Mouse (Mus musculus): Measurements from ENCODE around the gene Dera. TPM values are rescaled to one million over a fixed set of nuclear protein-coding genes. Genes with fewer than 3 reads are reported as not detected.
"Not testable (repeated sequence)": the region's sequence is repeated elsewhere in the genome, so short reads cannot be mapped to it uniquely, and the experiment has no call there.

Gene Dera
- polyA plus RNA-seq (2012; fragmentation: generic; extraction: Trizol) = 17.5 TPM

GRCm38 (mm10) chr6:137754056-137754856 is at the start of gene Dera:
Gene Dera, plus strand, starts transcription at chr6:137754546.
- TF ChIP-seq TCF12 (IDR thresholded peaks at IDR 0.05; ENCODE audit: insufficient read depth, poor library complexity, severe bottlenecking) = no peak
- TF ChIP-seq E2F4 (IDR thresholded peaks at IDR 0.05; ENCODE audit: insufficient read depth) = no peak
- TF ChIP-seq USF1 (IDR thresholded peaks at IDR 0.05; ENCODE audit: low read depth) = no peak
- TF ChIP-seq CEBPB (IDR thresholded peaks at IDR 0.05; ENCODE audit: insufficient read depth, poor library complexity, severe bottlenecking) = no peak
- peak; percentile 98 for TF ChIP-seq POLR2AphosphoS2 (IDR thresholded peaks at IDR 0.05; ENCODE audit: insufficient read length, low read depth)
- no peak for TF ChIP-seq REST (IDR thresholded peaks at IDR 0.05; ENCODE audit: insufficient read depth, insufficient read length)
- TF ChIP-seq MYOG (IDR thresholded peaks at IDR 0.05; ENCODE audit: control insufficient read depth in 1 of 3, insufficient read depth in 1 of 3, insufficient read length in 2 of 3, low read depth in 2 of 3) = no peak
- TF ChIP-seq SRF (IDR thresholded peaks at IDR 0.05; ENCODE audit: control insufficient read depth, insufficient read length, low read depth) = no peak
- no peak for TF ChIP-seq TCF3 (IDR thresholded peaks at IDR 0.05; ENCODE audit: insufficient read length, low read depth)
- TF ChIP-seq MYOD1 (IDR thresholded peaks at IDR 0.05; ENCODE audit: control insufficient read depth in 1 of 3, insufficient read length in 2 of 3, low read depth in 2 of 3) = no peak
- TF ChIP-seq POLR2A (IDR thresholded peaks at IDR 0.05; ENCODE audit: insufficient read length, low read depth) = peak; percentile 91
- no peak for TF ChIP-seq MAX (IDR thresholded peaks at IDR 0.05; ENCODE audit: low read depth)
- H3K36me3 ChIP-seq (ENCODE audit: control insufficient read depth, insufficient read depth) = peaks cover 26% of the 10 kb centered on the region
- peak within 1 kb of the TSS; percentile 34 for H3K4me3 ChIP-seq
- no peak within 1 kb of the TSS for H3ac ChIP-seq (ENCODE audit: control insufficient read depth, insufficient read length)
- H3K79me2 ChIP-seq (ENCODE audit: control insufficient read depth, insufficient read depth) = no peaks in the 10 kb centered on the region
- H3K27me3 ChIP-seq (ENCODE audit: control insufficient read depth, insufficient read depth, insufficient read length) = no peaks in the 10 kb centered on the region
- peak within 1 kb of the TSS; percentile 79 for H3K4me2 ChIP-seq (ENCODE audit: low read depth)

GRCm38 (mm10) chr6:137706209-137706608 is 48.1 kb upstream of the Dera start:
- H3K27me3 ChIP-seq (ENCODE audit: control insufficient read depth, insufficient read depth, insufficient read length) = no peaks in the 10 kb centered on the region
- H3K79me2 ChIP-seq (ENCODE audit: control insufficient read depth, insufficient read depth) = no peaks in the 10 kb centered on the region
- H3K36me3 ChIP-seq (ENCODE audit: control insufficient read depth, insufficient read depth) = no peaks in the 10 kb centered on the region
- H3K4me3 ChIP-seq = no peak overlapping the region
- H3K4me2 ChIP-seq (ENCODE audit: low read depth) = no peak overlapping the region
- TF ChIP-seq TCF3 (IDR thresholded peaks at IDR 0.05; ENCODE audit: insufficient read length, low read depth) = no peak
- TF ChIP-seq E2F4 (IDR thresholded peaks at IDR 0.05; ENCODE audit: insufficient read depth) = no peak
- H3ac ChIP-seq (ENCODE audit: control insufficient read depth, insufficient read length) = no peak overlapping the region

- H3ac ChIP-seq (ENCODE audit: control insufficient read depth, insufficient read length); H3K4me2 ChIP-seq (ENCODE audit: low read depth); H3K27me3 ChIP-seq (ENCODE audit: control insufficient read depth, insufficient read depth, insufficient read length); H3K4me3 ChIP-seq; H3K36me3 ChIP-seq (ENCODE audit: control insufficient read depth, insufficient read depth); H3K79me2 ChIP-seq (ENCODE audit: control insufficient read depth, insufficient read depth): not testable (repeated sequence)
Measured at GRCm38 (mm10) chr6:137708726-137709405, 45.5 kb upstream of the Dera start.

GRCm38 (mm10) chr6:137710179-137711037 is 43.9 kb upstream of the Dera start:
- Histone ChIP-seq H3K27me3 (ENCODE audit: control insufficient read depth, insufficient read depth, insufficient read length) (no peaks in the 10 kb centered on the region), H3K79me2 (ENCODE audit: control insufficient read depth, insufficient read depth) (no peaks in the 10 kb centered on the region), H3K36me3 (ENCODE audit: control insufficient read depth, insufficient read depth) (no peaks in the 10 kb centered on the region), H3K4me3 (no peak overlapping the region), H3ac (ENCODE audit: control insufficient read depth, insufficient read length) (no peak overlapping the region), H3K4me2 (ENCODE audit: low read depth) (no peak overlapping the region)
- TF ChIP-seq MYOG (IDR thresholded peaks at IDR 0.05; ENCODE audit: control insufficient read depth in 1 of 3, insufficient read depth in 1 of 3, insufficient read length in 2 of 3, low read depth in 2 of 3) = no peak
- no peak for TF ChIP-seq REST (IDR thresholded peaks at IDR 0.05; ENCODE audit: insufficient read depth, insufficient read length)
- no peak for TF ChIP-seq SRF (IDR thresholded peaks at IDR 0.05; ENCODE audit: control insufficient read depth, insufficient read length, low read depth)
- TF ChIP-seq TCF3 (IDR thresholded peaks at IDR 0.05; ENCODE audit: insufficient read length, low read depth) = no peak
- TF ChIP-seq TCF12 (IDR thresholded peaks at IDR 0.05; ENCODE audit: insufficient read depth, poor library complexity, severe bottlenecking) = no peak
- TF ChIP-seq USF1 (IDR thresholded peaks at IDR 0.05; ENCODE audit: low read depth) = no peak
- TF ChIP-seq MAX (IDR thresholded peaks at IDR 0.05; ENCODE audit: low read depth) = no peak
- no peak for TF ChIP-seq E2F4 (IDR thresholded peaks at IDR 0.05; ENCODE audit: insufficient read depth)
- TF ChIP-seq POLR2A (IDR thresholded peaks at IDR 0.05; ENCODE audit: insufficient read length, low read depth) = no peak
- TF ChIP-seq MYOD1 (IDR thresholded peaks at IDR 0.05; ENCODE audit: control insufficient read depth in 1 of 3, insufficient read length in 2 of 3, low read depth in 2 of 3) = no peak
- TF ChIP-seq POLR2AphosphoS2 (IDR thresholded peaks at IDR 0.05; ENCODE audit: insufficient read length, low read depth) = no peak
- no peak for TF ChIP-seq CEBPB (IDR thresholded peaks at IDR 0.05; ENCODE audit: insufficient read depth, poor library complexity, severe bottlenecking)
